Mouse (Mus musculus): ENCODE measurements around the gene Malrd1. TPM values are rescaled to one million over a fixed set of nuclear protein-coding genes. Genes with fewer than 3 reads are reported as not detected.
"Not testable (repeated sequence)": the region's sequence is repeated elsewhere in the genome, so short reads cannot be mapped to it uniquely, and the experiment has no call there.

The Malrd1 gene
- total RNA-seq, 1 experiment from 2014 or later: not detected

DNA sequence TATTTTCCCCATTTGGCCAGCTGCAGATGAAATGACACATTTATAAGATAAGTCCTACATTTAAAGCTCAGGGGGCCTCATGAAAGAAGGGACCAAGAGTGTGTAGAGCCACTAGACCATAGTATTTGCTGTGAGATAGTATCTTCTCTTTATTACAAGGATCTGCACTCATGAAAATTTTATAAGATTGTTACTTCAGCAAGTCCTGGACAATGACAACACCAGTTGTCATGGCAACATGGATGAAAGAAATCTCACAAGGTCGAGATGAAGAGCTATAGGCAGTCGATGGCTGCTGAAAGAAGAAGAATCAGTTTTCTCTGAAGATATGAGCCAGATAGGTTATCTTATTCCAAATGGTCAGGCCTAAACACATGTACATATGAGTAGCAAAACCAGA lies 476.6 kb downstream of the Malrd1 start:
- ATAC-seq (replicated peaks; ENCODE audit: insufficient number of reproducible peaks, low FRiP score, low TSS enrichment, poor library complexity, severe bottlenecking): no peak

- ATAC-seq (replicated peaks; ENCODE audit: insufficient number of reproducible peaks, low FRiP score, low TSS enrichment, poor library complexity, severe bottlenecking): not testable (repeated sequence)
These were observed 490.8 kb downstream of the Malrd1 start for GRCm38 (mm10) chr2:16017046-16017445.

DNA sequence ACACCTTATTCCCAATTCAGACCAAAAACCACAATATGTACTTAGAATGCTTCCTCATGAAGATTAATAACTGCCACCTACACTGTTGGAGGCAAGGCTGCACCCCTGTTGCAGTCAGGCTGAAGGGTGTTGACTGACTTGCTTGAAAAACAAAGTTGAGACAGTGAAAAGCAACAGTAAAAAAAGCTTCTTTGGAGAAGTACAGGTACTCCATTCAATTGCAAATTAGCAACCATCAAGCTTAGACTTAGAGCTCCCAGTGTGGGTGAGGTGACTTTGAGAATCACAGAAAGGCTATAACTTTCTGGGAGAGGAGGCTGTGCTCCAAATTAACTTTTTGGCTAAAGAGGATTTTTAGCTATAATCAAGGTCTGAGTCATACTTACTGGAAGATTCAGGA lies 491.4 kb downstream of the Malrd1 start:
- not testable (repeated sequence) for ATAC-seq (replicated peaks; ENCODE audit: insufficient number of reproducible peaks, low FRiP score, low TSS enrichment, poor library complexity, severe bottlenecking)

DNA sequence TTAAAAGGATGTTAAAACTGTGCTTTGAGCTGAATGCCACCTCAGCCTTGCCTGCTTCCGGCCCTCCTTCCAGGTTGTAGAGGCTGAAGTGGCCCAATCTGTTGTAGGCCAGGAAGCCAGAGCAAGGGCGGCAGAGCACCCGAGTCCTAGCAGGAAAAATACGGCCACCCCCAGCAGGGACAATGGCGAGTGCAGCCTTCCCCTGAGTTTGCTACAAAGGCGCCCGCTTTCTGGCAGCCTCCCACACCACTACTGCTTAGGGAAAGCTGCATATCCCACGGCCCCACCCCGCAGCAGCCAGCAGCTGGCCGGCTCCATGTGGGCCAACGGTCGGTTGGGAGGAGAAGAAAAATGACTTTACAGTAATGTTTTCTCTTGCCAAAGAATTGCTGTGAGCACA lies 503.5 kb downstream of the Malrd1 start:
- no peak for ATAC-seq (replicated peaks; ENCODE audit: insufficient number of reproducible peaks, low FRiP score, low TSS enrichment, poor library complexity, severe bottlenecking)

DNA sequence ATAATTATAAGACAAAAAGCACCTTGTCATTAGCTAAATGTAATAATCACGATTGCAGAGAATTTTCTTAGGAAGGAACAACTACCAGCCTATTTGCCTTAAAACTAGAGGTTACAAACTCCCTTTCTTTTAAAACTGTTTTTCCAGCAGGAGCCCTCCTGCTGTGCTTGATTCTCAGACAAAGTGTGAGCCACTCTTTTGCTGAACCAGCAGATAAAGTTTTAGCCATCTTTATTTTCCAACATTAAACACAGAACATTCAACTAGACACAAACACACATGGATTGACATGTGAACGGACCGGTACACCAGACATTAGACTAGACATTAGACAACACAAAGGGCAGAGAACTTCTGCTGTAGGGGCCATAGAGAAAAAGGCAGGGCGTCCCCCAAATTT lies 505.3 kb downstream of the Malrd1 start:
- ATAC-seq (replicated peaks; ENCODE audit: insufficient number of reproducible peaks, low FRiP score, low TSS enrichment, poor library complexity, severe bottlenecking): no peak

GRCm38 (mm10) chr2:16032804-16033203 lies 506.5 kb downstream of the Malrd1 start:
- ATAC-seq (replicated peaks; ENCODE audit: insufficient number of reproducible peaks, low FRiP score, low TSS enrichment, poor library complexity, severe bottlenecking): no peak

- no peak for ATAC-seq (replicated peaks; ENCODE audit: insufficient number of reproducible peaks, low FRiP score, low TSS enrichment, poor library complexity, severe bottlenecking)
These were observed 584.4 kb downstream of the Malrd1 start for GRCm38 (mm10) chr2:16110696-16111095.

DNA sequence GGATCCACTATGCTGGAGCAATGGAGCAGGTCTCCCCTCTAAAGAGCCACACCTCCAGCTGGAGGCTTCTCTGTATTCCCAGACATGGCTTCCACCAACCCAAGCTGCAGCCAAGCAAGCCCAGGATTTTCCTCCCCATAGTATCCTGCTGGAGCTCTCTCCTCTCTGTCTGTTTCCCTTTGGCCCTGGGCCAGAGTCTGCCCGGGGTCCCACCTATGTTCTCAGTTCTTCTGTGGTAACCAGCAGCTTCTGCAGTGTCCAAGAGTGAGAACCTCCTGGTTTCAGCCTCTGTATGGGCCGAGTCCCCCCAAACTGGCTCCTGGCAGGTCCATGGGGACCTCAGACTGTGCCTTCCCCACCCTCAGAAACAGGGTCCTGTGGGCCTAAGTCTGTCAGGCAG lies 587.1 kb downstream of the Malrd1 start:
- ATAC-seq (replicated peaks; ENCODE audit: insufficient number of reproducible peaks, low FRiP score, low TSS enrichment, poor library complexity, severe bottlenecking): no peak

DNA sequence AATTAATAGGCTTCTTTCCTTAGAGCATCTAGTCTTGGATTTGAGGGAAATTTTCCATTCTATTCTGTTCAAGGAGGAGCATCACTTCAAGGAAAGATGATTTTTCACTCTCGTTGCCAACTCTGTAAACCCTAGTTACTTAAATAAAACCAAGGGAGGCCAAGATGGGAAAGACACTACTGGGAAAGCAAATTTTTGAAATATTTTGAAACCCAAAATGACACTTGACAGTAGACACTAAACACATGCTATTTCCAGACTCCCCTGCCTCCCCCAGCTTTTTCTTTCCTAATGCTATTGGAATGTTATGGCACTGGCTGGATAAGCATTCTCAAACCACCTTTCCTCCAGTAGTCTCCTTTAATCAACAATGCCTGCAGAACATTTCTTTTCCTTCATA lies 621.7 kb downstream of the Malrd1 start:
- ATAC-seq (replicated peaks; ENCODE audit: insufficient number of reproducible peaks, low FRiP score, low TSS enrichment, poor library complexity, severe bottlenecking): no peak

DNA sequence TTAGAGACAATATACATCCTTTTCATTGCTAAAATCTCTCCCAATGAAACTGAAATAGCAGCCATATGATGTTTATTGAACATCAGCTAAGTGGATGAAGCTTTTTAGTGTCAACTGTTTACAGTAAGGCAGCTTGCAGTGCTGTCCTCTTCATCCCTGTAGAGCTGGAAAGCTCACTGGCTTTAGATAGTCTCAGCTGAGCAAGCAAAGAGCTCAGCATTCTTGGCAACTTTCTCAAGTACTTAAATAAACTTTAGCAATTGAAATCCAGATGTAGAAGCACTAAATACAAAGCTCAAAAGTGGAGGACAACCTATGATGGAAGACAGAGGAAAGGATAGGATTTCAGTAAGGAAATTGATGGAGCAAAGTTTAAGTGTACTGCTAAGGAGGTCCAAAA lies 626.3 kb downstream of the Malrd1 start:
- ATAC-seq (replicated peaks; ENCODE audit: insufficient number of reproducible peaks, low FRiP score, low TSS enrichment, poor library complexity, severe bottlenecking): no peak

DNA sequence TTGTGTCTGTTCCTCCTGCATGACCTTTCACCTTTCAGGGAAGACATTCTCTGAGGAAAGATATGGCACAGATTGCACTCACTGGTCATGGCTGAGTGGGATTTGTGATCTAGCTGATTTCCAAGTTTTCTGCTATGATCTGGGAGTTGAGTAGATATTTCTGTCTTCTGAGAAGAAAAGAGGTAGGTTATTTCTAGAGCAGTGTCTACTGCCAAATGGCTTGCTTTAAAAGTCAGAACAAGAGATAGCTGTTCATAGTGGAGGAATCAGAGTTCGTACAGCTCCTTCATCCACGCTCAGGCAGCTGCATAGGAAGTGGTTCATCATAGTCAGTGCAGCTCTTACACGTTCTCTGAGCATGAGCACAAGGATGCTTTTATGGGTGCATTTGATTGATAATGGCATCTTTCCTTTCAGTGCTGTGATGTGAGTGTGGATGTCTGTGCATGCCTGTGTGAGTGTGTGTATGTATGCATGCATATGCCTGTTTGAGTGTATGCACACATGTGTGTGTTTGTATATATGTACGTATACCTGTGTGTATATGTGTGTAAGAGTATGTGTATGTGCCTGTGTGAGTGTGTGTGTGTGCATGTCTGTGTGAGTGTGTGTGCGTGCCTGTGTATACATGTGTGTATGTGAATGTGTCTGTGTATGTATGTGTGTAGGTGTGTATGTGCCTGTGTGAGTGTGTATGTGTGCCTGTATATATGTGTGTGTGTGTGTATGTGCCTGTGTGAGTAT lies 637.1 kb downstream of the Malrd1 start:
- ATAC-seq (replicated peaks; ENCODE audit: insufficient number of reproducible peaks, low FRiP score, low TSS enrichment, poor library complexity, severe bottlenecking): no peak

DNA sequence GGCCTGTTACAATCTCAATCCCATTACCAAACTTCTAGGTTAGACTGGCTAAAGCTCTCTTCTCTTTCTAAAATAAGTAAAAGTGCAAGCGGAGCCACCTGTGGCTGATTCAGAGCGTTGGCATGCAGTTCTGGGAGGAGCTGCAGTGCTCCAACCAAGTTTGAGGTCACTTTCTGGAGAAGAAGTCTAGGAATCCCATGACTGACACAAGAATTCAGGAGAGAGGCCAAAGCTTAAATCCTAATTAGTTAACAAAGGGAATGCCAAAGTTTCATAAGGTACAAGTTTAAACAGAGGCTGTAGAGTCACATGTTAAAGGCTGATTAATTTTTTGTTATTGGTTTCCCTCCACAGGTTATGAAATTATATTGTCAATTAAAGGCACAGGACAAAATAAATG lies 642.3 kb downstream of the Malrd1 start:
- no peak for ATAC-seq (replicated peaks; ENCODE audit: insufficient number of reproducible peaks, low FRiP score, low TSS enrichment, poor library complexity, severe bottlenecking)

DNA sequence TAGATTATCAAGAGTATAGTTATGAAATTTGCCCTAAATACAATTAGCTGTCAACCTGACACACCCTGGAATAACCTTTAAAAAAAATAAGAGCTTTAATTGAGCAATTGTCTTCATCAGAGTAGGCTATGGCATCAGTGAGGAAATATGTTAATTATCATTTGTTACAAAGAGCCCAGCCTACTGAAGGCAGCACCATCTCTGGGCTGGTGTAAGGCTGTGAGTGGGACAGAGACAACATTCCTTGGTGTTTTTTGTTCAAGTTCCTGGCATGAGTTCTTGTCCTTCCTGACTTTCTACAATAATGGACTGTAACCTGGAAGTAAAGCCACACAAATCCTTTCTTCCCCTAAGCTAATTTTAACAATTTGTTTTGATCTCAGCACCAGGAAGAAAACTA lies 645.8 kb downstream of the Malrd1 start:
- ATAC-seq (replicated peaks; ENCODE audit: insufficient number of reproducible peaks, low FRiP score, low TSS enrichment, poor library complexity, severe bottlenecking): no peak

GRCm38 (mm10) chr2:16173355-16173754 lies 647.1 kb downstream of the Malrd1 start:
- no peak for ATAC-seq (replicated peaks; ENCODE audit: insufficient number of reproducible peaks, low FRiP score, low TSS enrichment, poor library complexity, severe bottlenecking)

DNA sequence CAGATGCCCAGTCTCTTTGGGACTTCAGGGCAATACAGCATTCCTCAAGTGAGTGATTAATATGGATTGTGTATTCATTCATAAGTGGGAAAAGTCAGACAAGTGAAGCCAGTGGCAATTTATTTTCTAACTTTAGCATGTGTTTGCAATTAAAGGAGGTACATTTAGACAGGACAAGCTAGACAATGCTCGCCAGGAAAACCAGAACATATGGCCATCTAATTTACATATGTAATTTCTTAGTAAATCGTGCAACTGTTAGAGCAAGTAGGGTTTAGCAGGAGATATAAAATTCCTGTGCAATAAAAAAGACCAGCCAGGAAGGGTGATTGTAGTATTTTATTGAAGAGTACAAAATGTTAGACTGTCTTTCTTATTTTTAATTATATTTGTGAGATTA lies 655.9 kb downstream of the Malrd1 start:
- ATAC-seq (replicated peaks; ENCODE audit: insufficient number of reproducible peaks, low FRiP score, low TSS enrichment, poor library complexity, severe bottlenecking): no peak

- no peak for ATAC-seq (replicated peaks; ENCODE audit: insufficient number of reproducible peaks, low FRiP score, low TSS enrichment, poor library complexity, severe bottlenecking)
These were observed 656.9 kb downstream of the Malrd1 start for GRCm38 (mm10) chr2:16183158-16183557.

- no peak for ATAC-seq (replicated peaks; ENCODE audit: insufficient number of reproducible peaks, low FRiP score, low TSS enrichment, poor library complexity, severe bottlenecking)
These were observed 683.7 kb downstream of the Malrd1 start for GRCm38 (mm10) chr2:16210016-16210415.

GRCm38 (mm10) chr2:16212752-16213151 lies 686.5 kb downstream of the Malrd1 start:
- ATAC-seq (replicated peaks; ENCODE audit: insufficient number of reproducible peaks, low FRiP score, low TSS enrichment, poor library complexity, severe bottlenecking): no peak

GRCm38 (mm10) chr2:16214111-16214510 lies 687.8 kb downstream of the Malrd1 start:
- ATAC-seq (replicated peaks; ENCODE audit: insufficient number of reproducible peaks, low FRiP score, low TSS enrichment, poor library complexity, severe bottlenecking): no peak

DNA sequence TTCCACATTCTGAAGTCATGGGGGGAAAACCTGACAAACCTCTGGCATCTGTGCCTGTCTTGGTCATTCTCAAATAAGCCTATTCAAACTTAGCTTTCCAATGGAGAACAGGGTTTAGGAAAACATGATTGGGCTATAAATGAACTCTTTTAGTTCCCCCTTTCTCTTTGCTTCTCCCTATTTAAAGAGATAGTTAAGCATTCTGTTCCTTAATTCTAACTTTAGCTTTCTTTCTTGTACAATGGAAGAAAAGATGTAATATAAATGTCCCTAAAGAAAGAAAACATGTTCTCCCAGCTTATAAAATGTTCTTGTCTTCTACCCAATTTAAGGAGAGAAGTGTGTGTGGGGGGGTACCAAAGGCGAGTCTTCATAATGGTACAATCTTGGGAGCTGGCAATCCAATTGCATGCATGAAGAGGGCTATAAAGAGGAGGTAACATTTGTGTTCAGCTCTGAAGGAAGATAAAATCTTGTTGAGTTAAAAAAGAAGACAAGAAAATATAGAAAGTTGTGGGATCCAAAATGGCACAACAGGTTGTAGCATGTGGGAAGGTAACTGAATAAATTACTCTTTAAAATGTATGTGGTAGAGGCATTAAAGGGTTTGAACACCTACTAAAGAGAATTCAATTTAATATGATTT lies 702.0 kb downstream of the Malrd1 start:
- no peak for ATAC-seq (replicated peaks; ENCODE audit: insufficient number of reproducible peaks, low FRiP score, low TSS enrichment, poor library complexity, severe bottlenecking)

All from monocyte, adult 5-6 weeks (primary cell).